Mouse (Mus musculus): ENCODE data around the gene Wwc2. TPM values are rescaled to one million over a fixed set of nuclear protein-coding genes. Genes with fewer than 3 reads are reported as not detected.

The Wwc2 gene
- polyA plus RNA-seq, 1 experiment: 7.7 TPM

DNA sequence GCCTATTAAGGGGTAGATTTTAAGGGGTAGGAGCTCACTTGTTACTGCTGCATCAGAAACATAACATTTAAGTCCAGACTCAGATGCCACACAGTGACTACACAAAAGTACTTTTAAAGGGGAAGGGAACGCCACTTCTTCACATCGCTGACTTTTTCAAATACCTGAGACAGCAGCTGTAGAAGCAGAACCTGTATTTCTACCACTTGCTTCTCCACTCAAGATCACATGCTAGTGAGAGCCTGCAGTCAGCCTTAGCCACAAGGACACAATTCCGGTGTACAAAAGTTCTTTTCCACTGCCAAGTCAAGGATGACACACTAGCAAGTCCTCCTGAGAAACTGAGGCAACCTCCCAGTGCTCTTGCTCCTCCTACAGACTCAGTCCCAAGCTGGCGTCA lies 33.2 kb downstream of the Wwc2 start:
- H3K79me2 ChIP-seq (ENCODE audit: control insufficient read depth, insufficient read depth): peaks cover 49% of the 10 kb centered on the region
- TF ChIP-seq MYOG (IDR thresholded peaks at IDR 0.05; ENCODE audit: control insufficient read depth in 1 of 3, insufficient read depth in 1 of 3, insufficient read length in 2 of 3, low read depth in 2 of 3) (no peak), MYOD1 (IDR thresholded peaks at IDR 0.05; ENCODE audit: control insufficient read depth in 1 of 3, insufficient read length in 2 of 3, low read depth in 2 of 3) (no peak), POLR2A (IDR thresholded peaks at IDR 0.05; ENCODE audit: insufficient read length, low read depth) (no peak), USF1 (IDR thresholded peaks at IDR 0.05; ENCODE audit: low read depth) (no peak), REST (IDR thresholded peaks at IDR 0.05; ENCODE audit: insufficient read depth, insufficient read length) (no peak), MAX (IDR thresholded peaks at IDR 0.05; ENCODE audit: low read depth) (no peak), TCF3 (IDR thresholded peaks at IDR 0.05; ENCODE audit: insufficient read length, low read depth) (no peak), TCF12 (IDR thresholded peaks at IDR 0.05; ENCODE audit: insufficient read depth, poor library complexity, severe bottlenecking) (no peak), CEBPB (IDR thresholded peaks at IDR 0.05; ENCODE audit: insufficient read depth, poor library complexity, severe bottlenecking) (no peak), POLR2AphosphoS2 (IDR thresholded peaks at IDR 0.05; ENCODE audit: insufficient read length, low read depth) (no peak), SRF (IDR thresholded peaks at IDR 0.05; ENCODE audit: control insufficient read depth, insufficient read length, low read depth) (no peak), E2F4 (IDR thresholded peaks at IDR 0.05; ENCODE audit: insufficient read depth) (no peak)
- H3ac ChIP-seq (ENCODE audit: control insufficient read depth, insufficient read length): no peak overlapping the region
- no peaks in the 10 kb centered on the region for H3K27me3 ChIP-seq (ENCODE audit: control insufficient read depth, insufficient read depth, insufficient read length)
- no peak overlapping the region for H3K4me2 ChIP-seq (ENCODE audit: low read depth)
- no peak overlapping the region for H3K4me3 ChIP-seq
- no peaks in the 10 kb centered on the region for H3K36me3 ChIP-seq (ENCODE audit: control insufficient read depth, insufficient read depth)

GRCm38 (mm10) chr8:47951380-47951932 lies 39.3 kb downstream of the Wwc2 start:
- H3K4me3 ChIP-seq: no peak overlapping the region
- peaks cover 54% of the 10 kb centered on the region for H3K79me2 ChIP-seq (ENCODE audit: control insufficient read depth, insufficient read depth)
- no peaks in the 10 kb centered on the region for H3K36me3 ChIP-seq (ENCODE audit: control insufficient read depth, insufficient read depth)
- H3K4me2 ChIP-seq (ENCODE audit: low read depth): no peak overlapping the region
- TF ChIP-seq MAX (IDR thresholded peaks at IDR 0.05; ENCODE audit: low read depth) (no peak), MYOD1 (IDR thresholded peaks at IDR 0.05; ENCODE audit: control insufficient read depth in 1 of 3, insufficient read length in 2 of 3, low read depth in 2 of 3) (no peak), SRF (IDR thresholded peaks at IDR 0.05; ENCODE audit: control insufficient read depth, insufficient read length, low read depth) (no peak), POLR2AphosphoS2 (IDR thresholded peaks at IDR 0.05; ENCODE audit: insufficient read length, low read depth) (no peak), TCF12 (IDR thresholded peaks at IDR 0.05; ENCODE audit: insufficient read depth, poor library complexity, severe bottlenecking) (no peak), USF1 (IDR thresholded peaks at IDR 0.05; ENCODE audit: low read depth) (no peak), REST (IDR thresholded peaks at IDR 0.05; ENCODE audit: insufficient read depth, insufficient read length) (no peak), TCF3 (IDR thresholded peaks at IDR 0.05; ENCODE audit: insufficient read length, low read depth) (no peak), CEBPB (IDR thresholded peaks at IDR 0.05; ENCODE audit: insufficient read depth, poor library complexity, severe bottlenecking) (no peak), MYOG (IDR thresholded peaks at IDR 0.05; ENCODE audit: control insufficient read depth in 1 of 3, insufficient read depth in 1 of 3, insufficient read length in 2 of 3, low read depth in 2 of 3) (no peak)
- H3ac ChIP-seq (ENCODE audit: control insufficient read depth, insufficient read length): no peak overlapping the region
- H3K27me3 ChIP-seq (ENCODE audit: control insufficient read depth, insufficient read depth, insufficient read length): no peaks in the 10 kb centered on the region

DNA sequence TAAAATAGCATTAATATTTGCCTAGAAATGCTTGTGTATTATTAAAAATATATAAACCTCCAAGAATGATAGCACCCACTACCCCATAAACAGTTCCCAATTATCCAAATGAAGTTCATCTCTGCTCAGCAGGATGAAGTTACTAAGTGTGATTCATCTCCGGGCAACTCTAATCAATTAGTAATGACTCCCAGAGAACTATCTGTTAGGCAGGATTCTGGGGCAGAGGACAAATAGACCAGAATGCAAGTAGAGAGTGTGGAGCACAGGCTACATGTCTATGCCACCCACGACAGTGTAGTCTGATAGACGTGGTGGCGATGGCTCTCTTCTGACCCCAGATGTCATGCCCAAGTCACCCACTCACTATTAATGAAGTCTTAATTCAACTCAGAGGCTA lies 41.9 kb downstream of the Wwc2 start:
- H3K27me3 ChIP-seq (ENCODE audit: control insufficient read depth, insufficient read depth, insufficient read length): no peaks in the 10 kb centered on the region
- no peaks in the 10 kb centered on the region for H3K36me3 ChIP-seq (ENCODE audit: control insufficient read depth, insufficient read depth)
- H3ac ChIP-seq (ENCODE audit: control insufficient read depth, insufficient read length): no peak overlapping the region
- H3K79me2 ChIP-seq (ENCODE audit: control insufficient read depth, insufficient read depth): peaks cover 58% of the 10 kb centered on the region
- H3K4me2 ChIP-seq (ENCODE audit: low read depth): no peak overlapping the region
- no peak overlapping the region for H3K4me3 ChIP-seq
- no peak for TF ChIP-seq SRF (IDR thresholded peaks at IDR 0.05; ENCODE audit: control insufficient read depth, insufficient read length, low read depth)
- no peak for TF ChIP-seq POLR2A (IDR thresholded peaks at IDR 0.05; ENCODE audit: insufficient read length, low read depth)
- no peak for TF ChIP-seq E2F4 (IDR thresholded peaks at IDR 0.05; ENCODE audit: insufficient read depth)
- no peak for TF ChIP-seq REST (IDR thresholded peaks at IDR 0.05; ENCODE audit: insufficient read depth, insufficient read length)
- TF ChIP-seq TCF12 (IDR thresholded peaks at IDR 0.05; ENCODE audit: insufficient read depth, poor library complexity, severe bottlenecking): no peak
- TF ChIP-seq USF1 (IDR thresholded peaks at IDR 0.05; ENCODE audit: low read depth): no peak
- no peak for TF ChIP-seq MYOD1 (IDR thresholded peaks at IDR 0.05; ENCODE audit: control insufficient read depth in 1 of 3, insufficient read length in 2 of 3, low read depth in 2 of 3)

GRCm38 (mm10) chr8:47947672-47948618 lies 42.8 kb downstream of the Wwc2 start:
- no peak for TF ChIP-seq TCF12 (IDR thresholded peaks at IDR 0.05; ENCODE audit: insufficient read depth, poor library complexity, severe bottlenecking)
- TF ChIP-seq POLR2A (IDR thresholded peaks at IDR 0.05; ENCODE audit: insufficient read length, low read depth): no peak
- TF ChIP-seq MYOG (IDR thresholded peaks at IDR 0.05; ENCODE audit: control insufficient read depth in 1 of 3, insufficient read depth in 1 of 3, insufficient read length in 2 of 3, low read depth in 2 of 3): no peak
- no peak for TF ChIP-seq E2F4 (IDR thresholded peaks at IDR 0.05; ENCODE audit: insufficient read depth)
- no peak for TF ChIP-seq CEBPB (IDR thresholded peaks at IDR 0.05; ENCODE audit: insufficient read depth, poor library complexity, severe bottlenecking)
- no peak for TF ChIP-seq SRF (IDR thresholded peaks at IDR 0.05; ENCODE audit: control insufficient read depth, insufficient read length, low read depth)
- no peak for TF ChIP-seq REST (IDR thresholded peaks at IDR 0.05; ENCODE audit: insufficient read depth, insufficient read length)
- TF ChIP-seq POLR2AphosphoS2 (IDR thresholded peaks at IDR 0.05; ENCODE audit: insufficient read length, low read depth): no peak
- TF ChIP-seq MAX (IDR thresholded peaks at IDR 0.05; ENCODE audit: low read depth): no peak
- no peak for TF ChIP-seq TCF3 (IDR thresholded peaks at IDR 0.05; ENCODE audit: insufficient read length, low read depth)
- TF ChIP-seq MYOD1 (IDR thresholded peaks at IDR 0.05; ENCODE audit: control insufficient read depth in 1 of 3, insufficient read length in 2 of 3, low read depth in 2 of 3): no peak
- TF ChIP-seq USF1 (IDR thresholded peaks at IDR 0.05; ENCODE audit: low read depth): no peak
- no peak overlapping the region for H3K4me3 ChIP-seq
- peaks cover 56% of the 10 kb centered on the region for H3K79me2 ChIP-seq (ENCODE audit: control insufficient read depth, insufficient read depth)
- no peaks in the 10 kb centered on the region for H3K36me3 ChIP-seq (ENCODE audit: control insufficient read depth, insufficient read depth)
- H3K4me2 ChIP-seq (ENCODE audit: low read depth): no peak overlapping the region
- H3ac ChIP-seq (ENCODE audit: control insufficient read depth, insufficient read length): no peak overlapping the region
- no peaks in the 10 kb centered on the region for H3K27me3 ChIP-seq (ENCODE audit: control insufficient read depth, insufficient read depth, insufficient read length)

Measured in myocyte (in vitro differentiated cells).